Mouse (Mus musculus): ENCODE results near the gene AF366264.

DNA sequence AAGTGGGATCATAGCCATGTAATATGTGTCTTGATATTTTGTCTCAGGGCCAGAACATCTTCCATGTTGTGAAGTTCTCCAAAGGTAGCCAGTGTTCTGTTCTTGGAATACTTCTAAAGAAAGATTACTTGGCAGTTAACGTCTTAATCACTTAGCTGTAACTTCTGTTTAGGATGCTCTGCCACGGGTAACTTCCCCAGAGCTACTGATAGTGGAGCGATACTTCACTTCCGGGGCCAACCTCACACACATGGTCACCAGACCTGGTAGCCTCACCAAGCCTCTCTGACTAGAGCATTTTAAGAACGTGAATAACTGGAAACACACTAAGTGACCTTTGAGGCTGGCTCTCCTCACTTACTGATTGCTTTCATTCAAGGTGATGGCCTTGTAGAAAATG is 38.6 kb downstream of the AF366264 start:
- TF ChIP-seq POLR2A (IDR thresholded peaks at IDR 0.05; ENCODE audit: insufficient read length, low read depth): no peak
- no peak for TF ChIP-seq USF1 (IDR thresholded peaks at IDR 0.05; ENCODE audit: low read depth)
- TF ChIP-seq SRF (IDR thresholded peaks at IDR 0.05; ENCODE audit: control insufficient read depth, insufficient read length, low read depth): no peak
- TF ChIP-seq POLR2AphosphoS2 (IDR thresholded peaks at IDR 0.05; ENCODE audit: insufficient read length, low read depth): no peak
- TF ChIP-seq CEBPB (IDR thresholded peaks at IDR 0.05; ENCODE audit: insufficient read depth, poor library complexity, severe bottlenecking): no peak
- TF ChIP-seq TCF12 (IDR thresholded peaks at IDR 0.05; ENCODE audit: insufficient read depth, poor library complexity, severe bottlenecking): no peak
- TF ChIP-seq E2F4 (IDR thresholded peaks at IDR 0.05; ENCODE audit: insufficient read depth): no peak
